Mouse (Mus musculus) gastrocnemius, adult 18-20 months (tissue): Measurements from ENCODE around the gene Fsd2. TPM values are rescaled to one million over a fixed set of nuclear protein-coding genes. Genes with fewer than 3 reads are reported as not detected.

Experiments used
- DNase-seq: peaks from one replicate; pipeline ENCODE4 v3.0.0; 2021; ENCODE audit warnings: low spot score
- total RNA-seq, 2 experiments: library from RNA; stranded (reverse); gene quantifications; 2 replicates each; pipeline ENCODE4 v1.2.3; 2021

Fsd2 gene
- total RNA-seq, 2 experiments from 2014 or later: 325 to 384 TPM

GRCm38 (mm10) chr7:81542934-81543333, 23.8 kb downstream of the Fsd2 start:
- DNase-seq: no peak

DNA sequence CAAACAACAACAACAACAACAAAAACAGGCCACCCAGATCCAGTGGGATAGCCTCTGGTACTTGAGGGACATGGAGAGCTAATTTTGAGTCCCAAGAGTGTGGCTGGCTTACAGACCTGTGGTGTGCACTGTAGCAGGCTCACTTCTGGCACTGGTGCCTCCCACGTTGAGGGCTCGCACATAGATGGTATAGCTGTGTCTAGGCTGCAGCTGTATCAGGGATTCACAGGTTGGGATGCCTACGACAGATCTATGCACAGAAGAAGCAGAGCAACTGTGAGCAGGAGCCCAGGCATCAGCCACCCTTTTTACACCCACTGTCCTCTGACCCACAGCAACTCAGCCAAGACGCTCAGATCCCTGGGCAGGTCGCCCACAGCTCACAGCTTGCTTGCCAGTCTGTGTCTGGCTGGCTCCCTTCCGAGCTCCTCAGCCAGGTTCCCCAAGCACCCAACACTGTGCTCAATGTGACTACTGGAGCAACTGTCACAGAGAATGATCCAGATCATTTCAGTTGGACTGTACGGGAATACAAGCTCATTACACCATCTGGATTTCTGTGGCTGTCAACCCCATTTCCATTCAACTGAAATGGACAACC, 24.7 kb downstream of the Fsd2 start:
- peak; percentile 93 for DNase-seq

GRCm38 (mm10) chr7:81540999-81541398, 25.7 kb downstream of the Fsd2 start:
- no peak for DNase-seq

DNA sequence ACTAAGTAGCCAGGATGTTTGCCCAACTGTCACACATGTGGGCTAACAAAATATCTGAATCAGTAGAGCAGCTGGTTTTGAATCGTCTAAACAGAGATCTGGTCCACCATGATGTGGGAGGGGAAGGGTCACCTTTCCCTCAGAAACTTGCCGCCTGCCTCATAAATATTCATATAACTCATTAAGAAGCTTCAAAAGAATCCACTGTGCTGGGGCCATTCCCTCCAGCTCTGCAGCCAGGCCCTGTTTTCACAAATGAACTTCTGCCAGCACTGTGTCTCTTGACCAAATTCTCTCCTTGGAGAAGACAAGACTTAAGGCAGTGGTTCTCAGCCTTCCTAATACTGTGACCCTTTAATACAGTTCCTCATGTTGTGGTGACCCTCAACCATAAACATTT, 27.2 kb downstream of the Fsd2 start:
- DNase-seq: no peak

- no peak for DNase-seq
These were observed 28.6 kb downstream of the Fsd2 start for GRCm38 (mm10) chr7:81538070-81538675.

GRCm38 (mm10) chr7:81536478-81536877, 30.3 kb downstream of the Fsd2 start:
- no peak for DNase-seq

- DNase-seq: no peak
These were observed 35.3 kb downstream of the Fsd2 start for GRCm38 (mm10) chr7:81531462-81531861.

- no peak for DNase-seq
These were observed 37.8 kb downstream of the Fsd2 start for GRCm38 (mm10) chr7:81528918-81529317.

- DNase-seq: no peak
These were observed 43.1 kb downstream of the Fsd2 start for GRCm38 (mm10) chr7:81523663-81524017.

DNA sequence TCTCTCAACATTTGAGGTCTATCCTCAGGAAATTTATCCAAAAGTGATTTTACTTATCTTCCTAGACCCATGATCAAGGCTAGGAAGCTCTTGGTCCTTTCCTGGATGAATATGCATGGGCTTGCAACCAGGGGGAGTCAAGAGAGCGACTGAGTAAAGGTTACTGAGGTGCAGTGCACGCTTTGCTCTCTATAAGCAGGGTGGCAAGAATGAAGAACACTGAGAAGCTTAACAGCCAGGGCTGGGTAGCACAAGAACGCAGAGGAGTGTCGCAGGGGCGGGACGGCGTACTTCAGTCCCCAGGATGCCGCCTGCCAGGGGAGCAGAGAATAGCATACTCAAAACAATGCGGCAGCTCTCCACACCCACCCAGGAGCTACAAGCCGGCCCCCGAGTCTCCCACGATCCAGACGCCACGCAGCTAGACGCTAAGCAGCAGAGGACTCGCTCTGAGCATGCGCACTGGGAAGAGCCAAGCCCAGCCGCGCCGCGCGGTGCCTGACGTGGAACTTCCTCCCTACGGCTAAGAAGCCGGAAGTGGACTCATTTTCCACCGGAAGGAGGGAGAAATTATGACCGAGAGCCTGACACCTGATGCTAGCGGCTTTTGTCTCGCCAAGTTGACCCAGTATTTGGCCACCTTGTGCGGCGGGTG, 43.6 kb downstream of the Fsd2 start:
- DNase-seq: peak; percentile 88

- no peak for DNase-seq
These were observed 50.4 kb downstream of the Fsd2 start for GRCm38 (mm10) chr7:81516154-81517030.

DNA sequence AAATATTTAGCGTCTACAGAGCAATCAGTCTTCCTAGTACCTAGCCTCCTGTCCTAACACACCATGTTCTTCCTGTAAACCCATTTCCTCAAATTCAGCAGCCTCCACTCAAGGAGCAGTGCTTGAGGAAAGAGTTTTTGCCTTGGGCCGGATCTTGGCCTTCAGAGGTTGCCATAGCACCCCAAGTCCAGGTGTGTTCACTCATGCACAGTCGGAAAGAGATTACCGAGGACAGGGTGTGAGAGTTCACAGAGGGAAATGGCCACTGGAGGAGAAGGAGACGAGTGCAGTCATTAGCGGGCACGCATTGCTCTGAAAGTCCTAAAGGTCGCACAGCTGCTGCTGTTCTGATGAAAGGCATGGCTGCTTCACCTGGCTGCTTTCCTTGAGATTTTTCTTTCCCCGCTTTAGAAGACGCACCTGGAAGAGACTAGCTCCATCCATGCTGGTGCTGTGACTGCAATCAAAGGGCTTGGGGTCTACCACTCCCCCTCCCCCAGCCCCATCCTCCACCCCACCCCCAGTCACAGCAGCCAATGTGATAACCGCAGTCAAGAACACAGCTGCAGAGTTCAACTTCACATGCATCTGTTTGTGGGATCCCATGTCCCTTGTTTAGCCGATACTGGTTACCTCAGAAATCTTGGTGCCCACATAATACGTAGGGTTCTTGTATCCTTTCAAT, 51.7 kb downstream of the Fsd2 start:
- no peak for DNase-seq

DNA sequence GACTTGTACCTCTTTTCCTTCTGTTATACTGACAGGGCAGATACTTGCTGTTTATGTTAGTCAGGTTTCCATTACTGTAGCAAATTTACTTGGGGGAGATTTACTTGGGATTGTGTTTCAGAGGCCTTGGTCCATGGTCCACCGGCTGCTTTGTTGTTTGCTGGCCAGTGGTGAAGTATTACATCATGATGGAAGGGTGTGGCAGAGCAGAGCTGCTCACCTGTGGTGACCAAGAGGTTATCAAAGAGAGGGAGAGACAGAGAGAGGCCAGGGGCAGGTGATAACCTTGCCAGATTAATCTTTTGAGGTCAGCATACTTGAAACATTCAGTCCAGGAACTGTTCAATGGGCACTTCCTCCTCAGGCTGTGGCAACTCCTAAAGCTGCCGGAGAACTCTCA, 65.7 kb downstream of the Fsd2 start:
- DNase-seq: no peak

DNA sequence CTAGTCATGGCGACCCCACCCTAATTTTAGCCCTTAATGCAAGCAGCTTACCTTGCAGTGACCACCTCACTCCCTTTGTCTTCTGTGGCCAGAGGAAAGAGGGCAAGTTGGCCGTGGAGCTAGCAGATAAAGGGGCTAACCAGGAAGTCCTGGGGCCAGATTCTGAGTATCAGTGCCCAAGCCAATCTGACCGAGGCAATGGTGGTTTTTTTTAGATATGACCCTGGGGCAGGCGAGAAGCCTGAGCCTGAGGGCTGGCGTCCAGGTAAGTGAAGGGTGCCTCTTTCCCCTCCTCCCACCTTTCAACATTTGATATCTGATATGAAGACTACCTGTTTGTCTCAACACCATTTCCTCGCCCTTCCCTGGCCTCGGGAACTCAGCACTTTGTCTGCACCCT, 68.6 kb downstream of the Fsd2 start, which contains the start of gene BC048679:
TSS of gene BC048679 (minus strand) at position 101 of the 400 bp plus-strand sequence.
- DNase-seq: no peak

GRCm38 (mm10) chr7:81497171-81497570, 69.6 kb downstream of the Fsd2 start:
- no peak for DNase-seq

GRCm38 (mm10) chr7:81493331-81494021, 73.3 kb downstream of the Fsd2 start, which contains the start of gene Ap3b2:
Ap3b2 (minus strand) TSS chr7:81493925.
- peak; percentile 46 for DNase-seq

GRCm38 (mm10) chr7:81492628-81493027, 74.1 kb downstream of the Fsd2 start:
- no peak for DNase-seq

DNA sequence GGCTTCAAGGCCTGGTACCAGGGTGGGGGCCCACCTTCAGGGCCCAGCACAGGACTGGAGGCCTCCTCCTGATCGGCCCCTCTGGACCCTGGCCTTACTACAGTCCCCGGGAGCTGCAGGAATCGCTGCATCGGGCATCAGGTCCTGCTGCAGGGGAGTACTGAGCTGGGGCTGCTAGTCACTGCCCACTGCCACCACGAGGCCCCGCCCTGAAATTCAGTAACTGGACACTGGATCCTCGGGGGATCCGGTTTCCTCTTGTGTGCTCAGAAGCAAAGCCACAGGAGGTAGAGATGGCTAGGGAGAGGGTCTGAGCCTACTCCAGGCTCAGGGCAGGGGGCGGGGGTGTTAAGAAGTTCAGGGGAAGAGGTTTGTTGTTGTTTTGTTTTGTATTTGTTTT, 77.1 kb downstream of the Fsd2 start:
- no peak for DNase-seq
